ENCODE assay signal across 9 mouse cellular contexts in genomic region chr11:95980762-95981418, GRCm38 (mm10). TPM values are rescaled to one million over a fixed set of nuclear protein-coding genes. Genes with fewer than 3 reads are reported as not detected.
DNase-seq lines count a peak whose midpoint lies in the region; ATAC-seq and TF ChIP-seq lines count a peak whose summit lies in the region.
"Had no signal": no experiment of that assay in that cellular context is flagged by ENCODE, and none has a peak within 500 bp of the region (broad histone marks: within the 10 kb centered on the region; RNA-seq: fewer than 3 reads in every experiment).

No protein-coding gene starts in this region.

- ATAC-seq in forebrain, postnatal 0 days: no peak
- ATAC-seq in forebrain, embryonic 16.5 days: no peak
- peak; percentile 32 to 53; a peak in 2 of 4 replicates for ATAC-seq in hematopoietic stem cell, adult 5-6 weeks (replicated peaks in 1 of 2; ENCODE audit: insufficient read depth in 1 of 2, low FRiP score in 2 of 2, low TSS enrichment in 1 of 2, low read depth in 1 of 2, poor library complexity in 2 of 2, severe bottlenecking in 2 of 2)
- no peak for ATAC-seq in forebrain, embryonic 12.5 days (ENCODE audit: low FRiP score)

- H3K9me3 ChIP-seq in forebrain, postnatal 0 days (ENCODE audit: low read length): no peaks in the 10 kb centered on the region
- H3K9me3 ChIP-seq in forebrain, embryonic 16.5 days (ENCODE audit: control insufficient read depth, low read length): no peaks in the 10 kb centered on the region
- no peaks in the 10 kb centered on the region for H3K9me3 ChIP-seq in forebrain, embryonic 12.5 days

- no peaks in the 10 kb centered on the region for H3K36me3 ChIP-seq in forebrain, postnatal 0 days (ENCODE audit: insufficient read depth)
- H3K36me3 ChIP-seq in forebrain, embryonic 16.5 days (ENCODE audit: control insufficient read depth, insufficient read depth): 0 out of 2 replicates have a peak, but pooled peaks cover 3% of the 10 kb centered on the region
- no peaks in the 10 kb centered on the region for H3K36me3 ChIP-seq in thymus, adult 2 months (ENCODE audit: control insufficient read depth, insufficient read depth, low read length)
- H3K36me3 ChIP-seq in forebrain, embryonic 12.5 days (replicated peaks): peaks cover 40% of the 10 kb centered on the region

- H3K4me2 ChIP-seq in forebrain, postnatal 0 days (ENCODE audit: low read depth): no peak overlapping the region
- no peak overlapping the region for H3K4me2 ChIP-seq in forebrain, embryonic 16.5 days (ENCODE audit: low read length)
- no peak overlapping the region for H3K4me2 ChIP-seq in forebrain, embryonic 12.5 days

- TF ChIP-seq POLR2A in lung, adult 2 months (IDR thresholded peaks at IDR 0.05; ENCODE audit: borderline replicate concordance, extremely low read depth, low read depth, low read length): no peak
- no peak for TF ChIP-seq POLR2A in thymus, adult 2 months (IDR thresholded peaks at IDR 0.05; ENCODE audit: control insufficient read depth, extremely low read depth, insufficient read depth, low read length, poor library complexity)

- no peaks in the 10 kb centered on the region for H3K4me1 ChIP-seq in forebrain, postnatal 0 days (ENCODE audit: insufficient read depth)
- no peaks in the 10 kb centered on the region for H3K4me1 ChIP-seq in forebrain, embryonic 16.5 days (replicated peaks; ENCODE audit: control insufficient read depth, insufficient read depth, low read length)
- no peaks in the 10 kb centered on the region for H3K4me1 ChIP-seq in lung, adult 2 months (ENCODE audit: control insufficient read depth, insufficient read depth, low read length)
- H3K4me1 ChIP-seq in thymus, adult 2 months (replicated peaks; ENCODE audit: control insufficient read depth, insufficient read depth, low read length): no peaks in the 10 kb centered on the region
- H3K4me1 ChIP-seq in forebrain, embryonic 12.5 days: peaks cover 24% of the 10 kb centered on the region

- DNase-seq in forebrain, postnatal 0 days: no peak
- peak; percentile 38 for DNase-seq in urinary bladder, postnatal 14 days (ENCODE audit: low spot score)
- no peak for DNase-seq in urinary bladder, adult 18-20 months (ENCODE audit: low spot score in 2 of 2)
- DNase-seq in lung, adult 2 months: no peak
- DNase-seq in thymus, adult 2 months: peak; percentile 61

- TF ChIP-seq CTCF in forebrain, postnatal 0 days (IDR thresholded peaks at IDR 0.05; ENCODE audit: low read depth): peak; percentile 66
- TF ChIP-seq CTCF in lung, adult 2 months (IDR thresholded peaks at IDR 0.05; ENCODE audit: insufficient read depth, low read length): peak; percentile 57
- peak; percentile 42; the same call in 1 of the 2 replicates for TF ChIP-seq CTCF in thymus, adult 2 months (IDR thresholded peaks at IDR 0.05; ENCODE audit: borderline replicate concordance, control insufficient read depth, extremely low read depth, insufficient read depth, low read length, poor library complexity)

- WGBS in forebrain, postnatal 0 days: 60% methylated on average over 8 of the region's 8 CpGs
- 66% methylated on average over 8 of the region's 8 CpGs for WGBS in forebrain, embryonic 16.5 days
- 71% methylated on average over 8 of the region's 8 CpGs for whole genome bisulfite sequencing in lung, adult 2 months
- 73% methylated on average over 8 of the region's 8 CpGs for WGBS in thymus, adult 2 months
- 67% methylated on average over 8 of the region's 8 CpGs for WGBS in forebrain, embryonic 12.5 days

- no peak overlapping the region for H3K27ac ChIP-seq in forebrain, postnatal 0 days (ENCODE audit: low read depth, low read length)
- H3K27ac ChIP-seq in forebrain, embryonic 16.5 days (ENCODE audit: low read length): no peak overlapping the region
- H3K27ac ChIP-seq in thymus, adult 2 months (ENCODE audit: control insufficient read depth, insufficient read depth, low read length): no peak overlapping the region
- H3K27ac ChIP-seq in forebrain, embryonic 12.5 days: no peak overlapping the region

- no peak overlapping the region for H3K4me3 ChIP-seq in forebrain, postnatal 0 days (ENCODE audit: low read depth, low read length)
- no peak overlapping the region for H3K4me3 ChIP-seq in forebrain, embryonic 16.5 days (replicated peaks; ENCODE audit: low read length)
- H3K4me3 ChIP-seq in lung, adult 2 months (replicated peaks; ENCODE audit: extremely low read depth, low read depth, low read length): no peak overlapping the region
- H3K4me3 ChIP-seq in thymus, adult 2 months (ENCODE audit: control insufficient read depth, insufficient read depth, low read length): no peak overlapping the region
- no peak overlapping the region for H3K4me3 ChIP-seq in forebrain, embryonic 12.5 days (replicated peaks)

- H3K9ac ChIP-seq in forebrain, postnatal 0 days: no peak overlapping the region
- H3K9ac ChIP-seq in forebrain, embryonic 16.5 days (replicated peaks; ENCODE audit: low read depth, low read length): no peak overlapping the region
- H3K9ac ChIP-seq in forebrain, embryonic 12.5 days: no peak overlapping the region

- no peaks in the 10 kb centered on the region for H3K27me3 ChIP-seq in forebrain, postnatal 0 days (ENCODE audit: insufficient read depth, low read length)
- no peaks in the 10 kb centered on the region for H3K27me3 ChIP-seq in forebrain, embryonic 16.5 days (replicated peaks; ENCODE audit: control insufficient read depth, insufficient read depth, low read length)
- H3K27me3 ChIP-seq in thymus, adult 2 months (ENCODE audit: control insufficient read depth, insufficient read depth, low read length): no peaks in the 10 kb centered on the region; the same call in 1 of the 2 replicates
- no peaks in the 10 kb centered on the region for H3K27me3 ChIP-seq in forebrain, embryonic 12.5 days

RNA-seq across cellular contexts. Expression of gene Igf2bp1, which starts 24.9 kb away (rescaled TPM):
- 3.0 and 3.3 TPM in 2 replicates for total RNA-seq in forebrain, postnatal 0 days (2014; rRNA removed)
- polyA plus RNA-seq in forebrain, postnatal 0 days (2015; fragmentation: Nextera tagmentation; extraction: Ambion mirVana): 1.8 and 2.5 TPM in 2 replicates
- polyA plus RNA-seq in forebrain, embryonic 16.5 days (2015; fragmentation: Nextera tagmentation; extraction: Ambion mirVana): 20.2 and 22.4 TPM in 2 replicates
- total RNA-seq in hematopoietic stem cell, adult 5-6 weeks (2017): not detected in 2 replicates
- polyA plus RNA-seq in lung, adult 2 months (2012; rRNA removed): 1.4 and 1.6 TPM in 2 replicates
- polyA plus RNA-seq in thymus, adult 2 months (2012; rRNA removed): 0.01 and 0.13 TPM in 2 replicates
- 97.9 and 103 TPM in 2 replicates for polyA plus RNA-seq in forebrain, embryonic 12.5 days (2016; fragmentation: Nextera tagmentation; extraction: Ambion mirVana)

RNA-seq across cellular contexts. Expression of gene Gip, which starts 43.5 kb away (rescaled TPM):
- total RNA-seq in forebrain, postnatal 0 days (2014; rRNA removed): not detected in 2 replicates
- polyA plus RNA-seq in forebrain, postnatal 0 days (2015; fragmentation: Nextera tagmentation; extraction: Ambion mirVana): not detected in 2 replicates
- polyA plus RNA-seq in forebrain, embryonic 16.5 days (2015; fragmentation: Nextera tagmentation; extraction: Ambion mirVana): not detected in 2 replicates
- total RNA-seq in hematopoietic stem cell, adult 5-6 weeks (2017): not detected in 2 replicates
- polyA plus RNA-seq in lung, adult 2 months (2012; rRNA removed): not detected in 2 replicates
- polyA plus RNA-seq in thymus, adult 2 months (2012; rRNA removed): 0.26 and 0.86 TPM in 2 replicates
- not detected in 2 replicates for polyA plus RNA-seq in forebrain, embryonic 12.5 days (2016; fragmentation: Nextera tagmentation; extraction: Ambion mirVana)
- total RNA-seq: layer of hippocampus, postnatal 25 days had no signal

RNA-seq across cellular contexts. Expression of gene Snf8, which starts 53.8 kb away (rescaled TPM):
- total RNA-seq in forebrain, postnatal 0 days (2014; rRNA removed): 36.5 and 36.7 TPM in 2 replicates
- polyA plus RNA-seq in forebrain, postnatal 0 days (2015; fragmentation: Nextera tagmentation; extraction: Ambion mirVana): 112 and 120 TPM in 2 replicates
- 113 and 129 TPM in 2 replicates for polyA plus RNA-seq in forebrain, embryonic 16.5 days (2015; fragmentation: Nextera tagmentation; extraction: Ambion mirVana)
- 38.0 and 41.3 TPM in 2 replicates for total RNA-seq in hematopoietic stem cell, adult 5-6 weeks (2017)
- polyA plus RNA-seq in lung, adult 2 months (2012; rRNA removed): 18.1 and 24.1 TPM in 2 replicates
- polyA plus RNA-seq in thymus, adult 2 months (2012; rRNA removed): 28.7 and 30.3 TPM in 2 replicates
- polyA plus RNA-seq in forebrain, embryonic 12.5 days (2016; fragmentation: Nextera tagmentation; extraction: Ambion mirVana): 107 and 109 TPM in 2 replicates

Comparison
In these comparisons a context has a peak if more than half of its experiments do, and no peak if none do; other contexts are left out.
1. DNase-seq: peak in urinary bladder, postnatal 14 days (single experiment) and thymus, adult 2 months (single experiment); none in forebrain, postnatal 0 days (single experiment), urinary bladder, adult 18-20 months (0 of 2) and lung, adult 2 months (single experiment).
2. ATAC-seq: peak in hematopoietic stem cell, adult 5-6 weeks (2 of 2); none in forebrain, postnatal 0 days (single experiment), forebrain, embryonic 16.5 days (single experiment) and forebrain, embryonic 12.5 days (single experiment).
3. Peak in every context shown above with its lines, with median percentiles within 50 percentile points of each other: CTCF ChIP-seq.